Mouse (Mus musculus) brain, embryonic 14.5 days (tissue): ENCODE data around the gene Plxna4.

Experiments
- CTCF ChIP-seq: fragments of 200-500 bp; IDR thresholded peaks from 2 replicates; pipeline ENCODE4 v1.5.1; 2012; ENCODE audit warnings: inconsistent platforms, mild to moderate bottlenecking, moderate library complexity, borderline replicate concordance; ENCODE audit not compliant: insufficient read depth, insufficient read length; ENCODE audit errors: extremely low read depth
- POLR2A ChIP-seq: fragments of 200-500 bp; IDR thresholded peaks from 2 replicates; pipeline ENCODE4 v1.6.1; 2012; ENCODE audit warnings: mild to moderate bottlenecking, inconsistent platforms, borderline replicate concordance; ENCODE audit not compliant: poor library complexity, insufficient read depth, insufficient read length, severe bottlenecking; ENCODE audit errors: extremely low read depth

GRCm38 (mm10) chr6:32498106-32498505 lies 89.9 kb downstream of the Plxna4 start:
- TF ChIP-seq CTCF = no peak
- TF ChIP-seq POLR2A = no peak
